Mouse (Mus musculus) liver, embryonic 12.5 days (tissue): Measurements from ENCODE around the gene Ephb2. TPM values are rescaled to one million over a fixed set of nuclear protein-coding genes. Genes with fewer than 3 reads are reported as not detected.

ENCODE experiments used
- ATAC-seq: fragments of 200-750 bp; cut with Nextera tagmentation; 2 replicates; pipeline ENCODE4 v1.8.0; 2017; ENCODE audit warnings: moderate number of reproducible peaks, mild to moderate bottlenecking, moderate library complexity
- H3K27ac ChIP-seq: fragments of 300-500 bp; sonication (generic); 2 replicates; pipeline ENCODE4 v1.5.1; 2016; ENCODE audit warnings: mild to moderate bottlenecking
- H3K27me3 ChIP-seq: fragments of 300-500 bp; sonication (generic); replicated peaks from 2 replicates; pipeline ENCODE4 v1.6.1; 2016; ENCODE audit warnings: mild to moderate bottlenecking, moderate library complexity
- H3K36me3 ChIP-seq: fragments of 300-500 bp; sonication (generic); 2 replicates; pipeline ENCODE4 v1.6.1; 2016; ENCODE audit warnings: mild to moderate bottlenecking, moderate library complexity
- H3K4me1 ChIP-seq: fragments of 300-500 bp; sonication (generic); 2 replicates; pipeline ENCODE4 v1.6.1; 2016
- H3K4me2 ChIP-seq: fragments of 300-500 bp; sonication (generic); 2 replicates; pipeline ENCODE4 v1.6.1; 2016; ENCODE audit warnings: mild to moderate bottlenecking, moderate library complexity
- H3K4me3 ChIP-seq: fragments of 300-500 bp; sonication (generic); 2 replicates; pipeline ENCODE4 v1.5.1; 2016; ENCODE audit warnings: mild to moderate bottlenecking, moderate library complexity
- H3K9ac ChIP-seq: fragments of 300-500 bp; sonication (generic); 2 replicates; pipeline ENCODE4 v1.6.1; 2016; ENCODE audit warnings: mild to moderate bottlenecking, moderate library complexity
- H3K9me3 ChIP-seq: fragments of 300-500 bp; sonication (generic); replicated peaks from 2 replicates; pipeline ENCODE4 v1.6.1; 2016; ENCODE audit warnings: mild to moderate bottlenecking, moderate library complexity
- WGBS: fragments of 180-500 bp; shearing (Covaris S2); methylation state at CpG from one replicate; pipeline ENCODE4 v1.1.7; 2016; ENCODE audit not compliant: insufficient replicate concordance; 5-methylcytosine and 5-hydroxymethylcytosine counted together
- polyA plus RNA-seq: library from polyadenylated mRNA; unstranded; fragments of >200 nt; fragmentation: Nextera tagmentation; extraction: Ambion mirVana; gene quantifications from 2 replicates; pipeline ENCODE4 v1.2.1, GENCODE M21; 2016

Gene Ephb2
- 1.4 and 1.7 TPM in 2 replicates for polyA plus RNA-seq

DNA sequence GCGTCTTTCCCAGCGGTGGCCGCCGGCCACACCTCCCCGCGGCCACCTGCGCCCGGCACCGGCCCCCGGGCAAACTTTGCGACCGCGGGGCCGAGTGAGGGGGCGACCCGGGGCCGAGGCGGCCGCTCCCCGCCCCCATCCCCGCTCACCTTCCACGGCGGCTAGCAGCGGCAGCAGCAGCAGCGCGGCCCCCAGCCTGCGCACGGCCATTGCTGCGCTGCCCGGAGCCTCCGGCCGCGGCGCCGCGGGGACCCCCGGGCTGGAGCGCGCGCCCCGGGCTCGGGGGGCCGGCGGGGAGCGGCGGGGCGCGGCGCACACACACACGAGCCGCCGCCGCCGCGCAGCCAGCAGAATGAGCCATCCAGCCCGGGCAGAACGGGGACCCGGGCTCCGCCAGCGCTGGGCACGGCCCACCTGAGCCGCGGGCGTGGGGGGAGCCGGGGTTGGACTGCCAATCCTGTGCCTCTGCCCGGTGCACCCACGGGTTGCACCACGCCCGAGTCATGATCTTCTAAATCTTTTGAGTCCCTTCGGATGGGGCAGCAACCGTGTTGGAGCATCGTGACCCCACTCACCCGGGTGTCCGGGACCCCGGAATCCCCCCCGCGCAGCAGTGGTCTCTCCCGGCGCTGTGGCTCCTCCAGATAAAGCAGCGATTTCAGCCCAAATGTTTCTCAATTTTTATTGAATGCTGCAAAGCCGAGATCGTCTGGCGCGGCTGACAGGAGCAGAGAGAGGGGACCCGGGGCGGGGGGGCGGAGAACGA is at the start of gene Ephb2:
Gene Ephb2, minus strand, starts transcription at position 368 of the 766 bp plus-strand sequence.
- 0 out of 2 replicates have a peak, but pooled peaks have one; percentile 22 for ATAC-seq
- Histone ChIP-seq H3K9me3 (no peaks in the 10 kb centered on the region), H3K27me3 (peaks cover 96% of the 10 kb centered on the region), H3K4me1 (peaks cover 23% of the 10 kb centered on the region), H3K9ac (peak within 1 kb of the TSS; percentile 56), H3K4me3 (peak within 1 kb of the TSS; percentile 58), H3K4me2 (peak within 1 kb of the TSS; percentile 74), H3K27ac (0 out of 2 replicates have a peak within 1 kb of the TSS, but pooled peaks have one; percentile 36), H3K36me3 (no peaks in the 10 kb centered on the region)
- WGBS = under 1% methylated on average over 86 of the region's 88 CpGs

DNA sequence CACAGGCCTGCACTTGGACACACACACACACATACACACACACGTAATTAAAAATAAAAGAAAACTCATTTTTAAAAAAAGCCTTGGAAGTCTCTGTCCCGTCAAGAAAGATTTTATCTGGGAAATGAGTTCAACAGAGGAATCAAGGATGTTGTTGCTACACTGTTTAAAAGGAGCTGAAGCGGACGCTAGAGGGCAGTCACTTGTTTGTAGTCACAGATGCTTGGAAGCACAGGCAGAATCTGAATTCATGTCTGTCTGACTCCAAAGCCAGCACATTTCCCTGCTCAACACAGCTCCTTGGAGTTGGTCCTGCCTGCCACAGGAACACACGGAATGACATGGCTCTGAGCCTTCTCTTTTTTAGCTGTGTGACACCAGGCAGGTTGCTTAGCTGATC is 42.8 kb upstream of the Ephb2 start:
- H3K4me1 ChIP-seq = no peaks in the 10 kb centered on the region

DNA sequence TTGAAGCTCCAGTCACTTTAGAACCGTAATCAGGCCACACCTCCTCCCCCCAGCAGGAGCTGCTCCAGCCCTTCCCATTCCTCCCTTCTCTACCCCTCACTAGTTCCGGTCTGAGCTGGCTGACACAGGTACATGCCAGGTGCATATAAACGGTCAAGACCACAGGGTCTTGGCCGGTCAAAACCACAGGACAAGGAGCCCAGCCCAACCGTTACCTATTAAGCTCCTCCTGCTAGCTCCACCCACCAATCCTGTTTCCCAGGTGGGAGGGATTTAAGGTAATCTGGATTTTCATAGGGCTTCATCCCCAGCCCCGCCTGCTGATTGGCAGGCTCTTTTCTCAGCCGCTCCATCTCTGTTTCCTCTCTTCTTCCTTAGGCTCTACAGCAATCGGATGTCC is 42.4 kb upstream of the Ephb2 start:
- H3K27ac ChIP-seq = no peak overlapping the region
- no peak overlapping the region for H3K4me3 ChIP-seq
- H3K27me3 ChIP-seq = peaks cover 4% of the 10 kb centered on the region; the same call in 1 of the 2 replicates
- H3K4me2 ChIP-seq = no peak overlapping the region
- no peaks in the 10 kb centered on the region for H3K9me3 ChIP-seq
- no peak for ATAC-seq
- H3K36me3 ChIP-seq = no peaks in the 10 kb centered on the region
- no peak overlapping the region for H3K9ac ChIP-seq
- H3K4me1 ChIP-seq = no peaks in the 10 kb centered on the region
- WGBS = 39% methylated on average over 8 of the region's 8 CpGs

More for the DNA sequence above, 42.8 kb upstream of the Ephb2 start:
- peaks cover 4% of the 10 kb centered on the region; the same call in 1 of the 2 replicates for H3K27me3 ChIP-seq
- no peak for ATAC-seq
- H3K9ac ChIP-seq = no peak overlapping the region
- no peaks in the 10 kb centered on the region for H3K9me3 ChIP-seq
- H3K4me3 ChIP-seq = no peak overlapping the region
- H3K4me2 ChIP-seq = no peak overlapping the region
- H3K36me3 ChIP-seq = no peaks in the 10 kb centered on the region
- 13% methylated on average over 5 of the region's 5 CpGs for WGBS
- H3K27ac ChIP-seq = no peak overlapping the region

DNA sequence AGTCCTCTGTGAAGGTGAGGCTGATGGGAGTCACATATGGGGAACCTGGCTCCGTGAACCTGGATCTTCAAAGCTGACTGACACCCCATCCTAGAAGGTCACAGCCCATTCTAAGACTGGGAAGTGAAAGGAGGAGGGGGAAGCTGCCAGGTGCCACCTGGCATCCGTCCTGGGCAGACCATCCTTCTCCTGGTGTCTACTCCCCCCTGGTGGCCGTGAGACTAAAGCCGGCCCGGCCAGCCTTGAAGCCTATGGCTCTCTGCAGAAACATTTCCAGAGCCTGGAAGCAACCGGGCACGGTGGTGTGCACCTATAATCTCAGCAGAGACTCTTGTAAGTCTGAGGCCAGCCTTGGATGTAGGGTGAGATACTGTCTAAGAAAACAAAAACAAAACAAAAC is 41.2 kb upstream of the Ephb2 start:
- no peak for ATAC-seq
- Histone ChIP-seq H3K9me3 (no peaks in the 10 kb centered on the region), H3K4me1 (no peaks in the 10 kb centered on the region), H3K36me3 (no peaks in the 10 kb centered on the region), H3K4me2 (no peak overlapping the region), H3K27ac (no peak overlapping the region), H3K4me3 (no peak overlapping the region), H3K27me3 (peaks cover 4% of the 10 kb centered on the region; the same call in 1 of the 2 replicates), H3K9ac (no peak overlapping the region)
- 25% methylated on average over 7 of the region's 7 CpGs for WGBS

DNA sequence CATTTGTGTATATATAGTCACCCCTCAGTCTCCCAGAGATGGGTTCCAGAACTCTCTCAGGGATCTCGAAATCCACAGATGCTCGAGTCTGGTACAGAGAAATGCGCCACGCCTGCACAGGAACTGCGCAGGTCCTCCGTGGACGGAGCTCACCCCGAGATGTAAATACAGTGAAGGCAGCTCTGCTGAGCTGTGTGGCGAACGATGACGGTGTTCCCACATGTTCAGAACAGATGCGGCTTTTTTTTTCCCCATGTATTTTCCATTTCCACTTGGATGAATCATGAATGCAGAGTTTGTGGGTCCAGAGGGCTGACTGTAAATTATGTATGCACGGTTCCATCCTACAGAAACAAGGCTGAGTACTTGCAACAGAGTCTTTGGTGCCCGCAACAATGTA is 39.2 kb upstream of the Ephb2 start:
- Histone ChIP-seq H3K9ac (no peak overlapping the region), H3K4me1 (no peaks in the 10 kb centered on the region), H3K27me3 (peaks cover 1% of the 10 kb centered on the region; the same call in 1 of the 2 replicates), H3K27ac (no peak overlapping the region), H3K4me2 (no peak overlapping the region), H3K4me3 (no peak overlapping the region), H3K9me3 (no peaks in the 10 kb centered on the region), H3K36me3 (no peaks in the 10 kb centered on the region)
- no peak for ATAC-seq
- 74% methylated on average over 14 of the region's 14 CpGs for WGBS

DNA sequence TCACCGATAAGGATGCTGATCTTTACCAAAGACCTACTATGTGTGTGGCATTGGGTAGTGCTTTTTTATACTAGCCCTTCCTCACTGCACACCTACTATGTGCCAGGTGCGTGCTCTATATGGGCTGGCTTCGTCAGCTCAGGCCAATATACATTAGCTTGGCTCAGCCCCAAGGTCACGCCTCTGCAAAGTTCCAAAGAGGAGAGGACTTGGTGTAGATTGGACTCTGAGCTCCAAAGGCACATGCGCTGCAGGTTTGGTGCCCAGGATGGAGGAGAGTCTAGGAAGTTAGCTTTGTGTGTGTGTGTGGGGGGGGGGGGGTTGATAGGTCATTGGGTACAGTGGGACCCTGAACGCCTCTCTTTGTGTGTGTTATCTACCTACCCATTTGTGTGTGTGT is 32.6 kb upstream of the Ephb2 start:
- Histone ChIP-seq H3K4me1 (0 out of 2 replicates have a peak, but pooled peaks cover 3% of the 10 kb centered on the region), H3K9me3 (no peaks in the 10 kb centered on the region), H3K4me3 (no peak overlapping the region), H3K9ac (no peak overlapping the region), H3K27me3 (peaks cover 37% of the 10 kb centered on the region), H3K27ac (no peak overlapping the region), H3K4me2 (no peak overlapping the region), H3K36me3 (no peaks in the 10 kb centered on the region)
- no peak for ATAC-seq
- 71% methylated on average over 6 of the region's 6 CpGs for WGBS

DNA sequence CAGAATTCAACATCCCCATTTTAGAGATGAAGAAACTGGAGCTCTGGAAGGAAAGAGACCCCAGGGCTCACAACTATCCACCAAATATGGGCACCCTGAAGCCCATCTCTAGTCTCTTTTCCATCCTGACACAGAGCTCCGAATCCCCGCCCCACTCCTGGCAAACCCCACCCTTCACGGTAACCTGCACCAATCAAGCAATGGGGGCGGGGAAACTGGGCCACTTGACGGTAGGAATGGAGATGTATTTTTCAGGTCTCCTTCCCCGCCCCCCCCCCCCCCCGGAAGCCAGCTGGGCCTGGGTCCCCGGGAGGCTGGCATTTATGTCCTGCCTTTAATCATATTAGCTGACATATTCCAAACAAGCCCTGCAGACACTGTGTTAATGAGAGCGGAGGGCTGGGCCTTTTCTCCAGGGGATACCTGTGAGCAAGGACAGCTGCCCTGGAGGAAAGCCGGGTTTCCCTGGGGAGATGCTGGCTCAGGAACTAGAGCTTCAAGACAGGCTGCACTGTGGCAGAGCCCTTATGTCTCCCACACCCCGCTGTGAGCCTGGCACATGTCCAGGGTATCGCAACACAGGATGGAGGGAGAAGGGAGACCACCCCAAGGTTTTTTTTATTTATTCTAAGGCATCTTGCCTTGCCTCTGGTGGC is 32.0 kb upstream of the Ephb2 start:
- no peaks in the 10 kb centered on the region for H3K9me3 ChIP-seq
- peaks cover 43% of the 10 kb centered on the region for H3K27me3 ChIP-seq
- no peak overlapping the region for H3K4me3 ChIP-seq
- H3K4me1 ChIP-seq = 0 out of 2 replicates have a peak, but pooled peaks cover 3% of the 10 kb centered on the region
- H3K9ac ChIP-seq = no peak overlapping the region
- no peak for ATAC-seq
- no peak overlapping the region for H3K4me2 ChIP-seq
- 17% methylated on average over 12 of the region's 12 CpGs for WGBS
- H3K27ac ChIP-seq = no peak overlapping the region
- no peaks in the 10 kb centered on the region for H3K36me3 ChIP-seq

DNA sequence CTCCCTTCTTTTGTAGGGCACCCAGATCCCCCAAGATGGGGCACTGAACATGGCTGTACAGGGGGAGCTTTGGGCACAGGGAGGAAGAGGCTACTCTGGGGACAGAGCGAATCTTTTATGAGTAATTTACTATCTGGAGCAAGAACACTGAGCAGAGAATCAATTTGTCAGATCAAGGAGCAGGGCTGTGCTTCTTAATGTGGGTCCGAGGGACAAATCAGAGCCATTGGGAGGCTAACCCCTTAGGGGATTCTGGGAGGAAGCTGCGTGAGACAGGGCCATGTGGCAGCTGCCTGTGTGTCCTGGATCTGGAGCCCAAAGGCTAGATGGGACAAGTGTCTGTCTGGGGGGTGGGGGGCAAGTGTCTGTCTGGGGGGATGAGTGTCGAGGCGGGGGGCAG is 29.7 kb upstream of the Ephb2 start:
- H3K27me3 ChIP-seq = peaks cover 62% of the 10 kb centered on the region
- H3K9me3 ChIP-seq = no peaks in the 10 kb centered on the region
- no peak overlapping the region for H3K9ac ChIP-seq
- no peak for ATAC-seq
- WGBS = 54% methylated on average over 5 of the region's 5 CpGs
- H3K4me1 ChIP-seq = 0 out of 2 replicates have a peak, but pooled peaks cover 10% of the 10 kb centered on the region
- H3K36me3 ChIP-seq = no peaks in the 10 kb centered on the region
- H3K27ac ChIP-seq = no peak overlapping the region
- no peak overlapping the region for H3K4me3 ChIP-seq
- H3K4me2 ChIP-seq = no peak overlapping the region

DNA sequence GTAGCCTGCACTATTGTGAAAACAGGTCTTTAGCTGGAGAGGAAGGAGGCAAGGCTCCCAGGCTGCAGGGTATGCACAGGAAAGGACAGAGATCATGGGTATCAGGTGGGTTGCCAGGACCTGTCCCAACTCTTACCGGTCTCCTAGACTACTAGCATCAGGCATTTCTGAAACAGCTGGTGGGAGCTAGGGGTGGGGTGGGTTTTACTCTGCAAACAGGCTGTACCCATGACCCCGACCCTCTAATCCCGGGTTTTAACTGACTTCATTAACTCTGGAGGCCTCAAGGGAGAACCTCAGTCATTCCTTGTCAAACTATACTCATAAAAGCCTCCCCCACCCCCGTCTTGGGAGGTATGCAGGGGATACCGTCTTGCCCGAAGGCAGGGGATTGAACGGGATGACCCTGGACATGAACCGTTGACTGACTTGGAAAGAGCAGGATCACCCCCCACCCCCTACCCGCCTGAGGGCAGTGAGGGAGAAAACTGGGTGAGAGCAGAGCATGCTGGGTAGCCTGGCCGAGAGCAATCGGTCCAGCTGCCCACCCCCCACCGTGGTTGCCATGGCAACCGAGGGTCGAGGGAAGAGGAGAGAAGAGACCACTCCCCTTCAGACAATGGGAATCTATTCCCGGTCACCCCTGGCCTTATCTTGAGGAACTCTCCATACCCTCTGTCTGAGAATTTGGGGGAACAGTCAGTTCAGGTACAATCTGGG is 29.1 kb upstream of the Ephb2 start:
- Histone ChIP-seq H3K4me2 (no peak overlapping the region), H3K4me1 (0 out of 2 replicates have a peak, but pooled peaks cover 10% of the 10 kb centered on the region), H3K27me3 (peaks cover 62% of the 10 kb centered on the region), H3K9ac (no peak overlapping the region), H3K36me3 (no peaks in the 10 kb centered on the region), H3K4me3 (no peak overlapping the region), H3K9me3 (no peaks in the 10 kb centered on the region), H3K27ac (no peak overlapping the region)
- 24% methylated on average over 15 of the region's 15 CpGs for WGBS
- no peak for ATAC-seq

DNA sequence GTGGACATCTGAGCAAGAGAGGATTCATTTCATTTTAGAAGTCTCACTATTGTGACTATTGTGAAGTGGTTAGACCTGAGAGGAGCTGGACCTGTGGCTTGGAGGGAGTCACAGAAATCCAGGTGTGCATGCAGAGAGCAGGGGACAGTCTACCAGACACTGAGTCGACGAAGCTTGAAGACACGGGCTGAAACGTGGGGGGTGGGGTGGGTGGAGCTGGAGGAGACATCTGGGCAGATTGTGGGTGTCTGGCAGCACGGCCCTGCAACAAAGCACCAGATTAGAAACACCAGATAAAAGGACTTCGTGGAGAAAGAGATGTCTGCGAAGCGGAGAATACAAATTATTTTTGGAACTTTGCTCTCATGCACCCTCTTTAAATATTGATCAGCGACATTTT is 27.7 kb upstream of the Ephb2 start:
- H3K4me1 ChIP-seq = 0 out of 2 replicates have a peak, but pooled peaks cover 10% of the 10 kb centered on the region
- no peak overlapping the region for H3K9ac ChIP-seq
- H3K9me3 ChIP-seq = no peaks in the 10 kb centered on the region
- no peak overlapping the region for H3K27ac ChIP-seq
- no peak overlapping the region for H3K4me3 ChIP-seq
- H3K36me3 ChIP-seq = no peaks in the 10 kb centered on the region
- ATAC-seq = no peak
- peaks cover 62% of the 10 kb centered on the region for H3K27me3 ChIP-seq
- no peak overlapping the region for H3K4me2 ChIP-seq
- 24% methylated on average over 9 of the region's 9 CpGs for WGBS

DNA sequence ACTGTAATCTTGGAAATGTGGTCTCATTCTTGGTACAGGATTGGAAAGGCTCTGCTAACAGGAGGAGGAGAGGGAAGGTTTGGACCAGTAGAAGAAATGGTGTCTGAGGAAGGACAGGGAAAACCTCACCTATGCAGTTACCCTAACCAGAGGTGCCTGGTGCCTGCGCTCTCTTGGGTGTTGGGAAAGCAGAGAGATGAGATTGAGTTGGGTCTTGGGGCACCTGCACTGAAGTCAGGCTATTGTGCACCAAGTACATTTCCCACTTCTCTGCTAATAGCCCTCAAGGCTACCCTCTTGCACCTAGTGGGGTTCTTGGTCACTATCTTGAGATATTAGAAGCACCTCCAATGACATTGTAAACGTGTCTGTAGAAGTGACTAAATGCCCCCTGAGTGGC is 26.6 kb upstream of the Ephb2 start:
- Histone ChIP-seq H3K36me3 (no peaks in the 10 kb centered on the region), H3K27ac (no peak overlapping the region), H3K4me2 (no peak overlapping the region), H3K27me3 (peaks cover 57% of the 10 kb centered on the region), H3K4me3 (no peak overlapping the region), H3K9ac (no peak overlapping the region), H3K9me3 (no peaks in the 10 kb centered on the region), H3K4me1 (0 out of 2 replicates have a peak, but pooled peaks cover 7% of the 10 kb centered on the region)
- WGBS = 55% methylated on average over 2 of the region's 2 CpGs
- ATAC-seq = no peak
